Mouse (Mus musculus) MEL (cell line): ENCODE data around the gene 2310039H08Rik. TPM values are rescaled to one million over a fixed set of nuclear protein-coding genes. Genes with fewer than 3 reads are reported as not detected.

Experiments
- DNase-seq: peaks from one replicate; pipeline ENCODE4 v3.0.0; 2011; ENCODE audit warnings: low read depth, low spot score
- H3K27ac ChIP-seq: 2 replicates; pipeline ENCODE4 v1.5.1; 2012; ENCODE audit warnings: low read depth, mild to moderate bottlenecking, control low read depth, low read length, moderate library complexity; ENCODE audit not compliant: control insufficient read depth
- H3K27me3 ChIP-seq, 2 experiments: fragments of 150-350 bp in 1 of 2; sonication (generic) in 1 of 2; 2 replicates each; pipeline ENCODE4 v1.6.1; 2012; ENCODE audit warnings: low read length in 2 of 2, mild to moderate bottlenecking in 2 of 2, improper control_type of control experiment in 1 of 2, moderate library complexity in 1 of 2; ENCODE audit not compliant: insufficient read depth in 2 of 2, control insufficient read depth in 1 of 2
- H3K36me3 ChIP-seq, 2 experiments: 2 replicates each; pipeline ENCODE4 v1.6.1; 2012 to 2014; ENCODE audit warnings: low read length in 2 of 2, improper control_type of control experiment in 1 of 2, inconsistent platforms in 1 of 2, mild to moderate bottlenecking in 1 of 2; ENCODE audit not compliant: insufficient read depth in 2 of 2, control insufficient read depth in 1 of 2
- H3K4me1 ChIP-seq, 2 experiments: fragments of 150-350 bp in 1 of 2; sonication (generic) in 1 of 2; 2 replicates each; pipeline ENCODE4 v1.6.1; 2012; ENCODE audit warnings: low read length in 2 of 2, improper control_type of control experiment in 1 of 2, mild to moderate bottlenecking in 1 of 2; ENCODE audit not compliant: insufficient read depth in 2 of 2, control insufficient read depth in 1 of 2
- H3K4me3 ChIP-seq, 2 experiments: fragments of 150-350 bp in 1 of 2; sonication (generic) in 1 of 2; 2 replicates each; pipeline ENCODE4 v1.5.1; 2012; ENCODE audit warnings: low read depth in 2 of 2, low read length in 2 of 2, mild to moderate bottlenecking in 2 of 2, moderate library complexity in 2 of 2, control low read depth in 1 of 2, improper control_type of control experiment in 1 of 2; ENCODE audit not compliant: control insufficient read depth in 1 of 2, insufficient read depth in 1 of 2
- H3K79me2 ChIP-seq: 2 replicates; pipeline ENCODE4 v1.6.1; 2012; ENCODE audit warnings: mild to moderate bottlenecking, low read length, moderate library complexity; ENCODE audit not compliant: control insufficient read depth, poor library complexity, insufficient read depth
- H3K9ac ChIP-seq: 2 replicates; pipeline ENCODE4 v1.6.1; 2012; ENCODE audit warnings: low read depth, mild to moderate bottlenecking, control low read depth, low read length, moderate library complexity; ENCODE audit not compliant: control insufficient read depth, poor library complexity, severe bottlenecking
- H3K9me3 ChIP-seq: fragments of 150-350 bp; sonication (generic); replicated peaks from 2 replicates; pipeline ENCODE4 v1.6.1; 2012; ENCODE audit warnings: mild to moderate bottlenecking, low read length, improper control_type of control experiment, moderate library complexity; ENCODE audit not compliant: insufficient read depth
- CHD2 ChIP-seq: IDR thresholded peaks from 2 replicates; pipeline ENCODE4 v1.6.1; 2011; ENCODE audit warnings: low read length, improper control_type of control experiment
- E2F4 ChIP-seq: IDR thresholded peaks from 2 replicates; pipeline ENCODE4 v1.6.1; 2011; ENCODE audit warnings: low read depth, low read length, improper control_type of control experiment, borderline replicate concordance
- GATA1 ChIP-seq: IDR thresholded peaks from 2 replicates; pipeline ENCODE4 v1.6.1; 2011; ENCODE audit warnings: low read depth, low read length, improper control_type of control experiment
- KAT2A ChIP-seq: conservative IDR thresholded peaks from 2 replicates; pipeline ENCODE4 v1.6.1; 2012; ENCODE audit warnings: low read depth, low read length, improper control_type of control experiment, inconsistent platforms
- MAX ChIP-seq: IDR thresholded peaks from 2 replicates; pipeline ENCODE4 v1.6.1; 2011; ENCODE audit warnings: low read length, improper control_type of control experiment
- MAZ ChIP-seq: IDR thresholded peaks from 2 replicates; pipeline ENCODE4 v1.6.1; 2012; ENCODE audit warnings: low read depth, mild to moderate bottlenecking, inconsistent platforms, low read length, improper control_type of control experiment
- MYB ChIP-seq: IDR thresholded peaks from 2 replicates; pipeline ENCODE4 v1.6.1; 2011; ENCODE audit warnings: mild to moderate bottlenecking, low read depth, low read length, improper control_type of control experiment
- MYC ChIP-seq: IDR thresholded peaks from 2 replicates; pipeline ENCODE4 v1.6.1; 2011; ENCODE audit warnings: low read depth, mild to moderate bottlenecking, low read length, improper control_type of control experiment, moderate library complexity
- NRF1 ChIP-seq: IDR thresholded peaks from 2 replicates; pipeline ENCODE4 v1.6.1; 2014; ENCODE audit warnings: low read depth, mild to moderate bottlenecking, inconsistent platforms, low read length, improper control_type of control experiment, moderate library complexity; ENCODE audit not compliant: poor library complexity, insufficient read depth, severe bottlenecking
- POLR2A ChIP-seq, 2 experiments: IDR thresholded peaks; 2 replicates each; pipeline ENCODE4 v1.6.1; 2011 to 2012; ENCODE audit warnings: low read length in 2 of 2, mild to moderate bottlenecking in 2 of 2, control low read depth in 1 of 2, improper control_type of control experiment in 1 of 2, low read depth in 1 of 2, moderate library complexity in 1 of 2; ENCODE audit not compliant: control insufficient read depth in 1 of 2, insufficient read depth in 1 of 2, poor library complexity in 1 of 2
- POLR2AphosphoS2 ChIP-seq: IDR thresholded peaks from 2 replicates; pipeline ENCODE4 v1.6.1; 2011; ENCODE audit warnings: low read length, improper control_type of control experiment
- POLR2AphosphoS5 ChIP-seq: IDR thresholded peaks from 2 replicates; pipeline ENCODE4 v1.6.1; 2012; ENCODE audit warnings: low read depth, borderline replicate concordance, mild to moderate bottlenecking, inconsistent platforms, low read length, moderate library complexity, mixed read lengths
- RAD21 ChIP-seq: IDR thresholded peaks from 2 replicates; pipeline ENCODE4 v1.6.1; 2011; ENCODE audit warnings: mild to moderate bottlenecking, low read depth, low read length, improper control_type of control experiment
- RCOR1 ChIP-seq: IDR thresholded peaks from 2 replicates; pipeline ENCODE4 v1.6.1; 2012; ENCODE audit warnings: low read depth, mild to moderate bottlenecking, inconsistent platforms, low read length, improper control_type of control experiment
- SIN3A ChIP-seq: IDR thresholded peaks from 2 replicates; pipeline ENCODE4 v1.6.1; 2012; ENCODE audit warnings: low read length, improper control_type of control experiment, inconsistent platforms
- TAL1 ChIP-seq: IDR thresholded peaks from 2 replicates; pipeline ENCODE4 v1.6.1; 2012; ENCODE audit warnings: mild to moderate bottlenecking, inconsistent platforms, low read length, moderate library complexity, mixed read lengths
- TCF12 ChIP-seq: IDR thresholded peaks from 2 replicates; pipeline ENCODE4 v1.6.1; 2014; ENCODE audit warnings: low read depth, mild to moderate bottlenecking, inconsistent platforms, low read length, improper control_type of control experiment, moderate library complexity
- USF1 ChIP-seq: IDR thresholded peaks from 2 replicates; pipeline ENCODE4 v1.6.1; 2014; ENCODE audit warnings: low read depth, mild to moderate bottlenecking, inconsistent platforms, low read length, improper control_type of control experiment, moderate library complexity
- USF2 ChIP-seq, 2 experiments: IDR thresholded peaks; 2 replicates each; pipeline ENCODE4 v1.6.1; 2011 to 2012; ENCODE audit warnings: improper control_type of control experiment in 2 of 2, low read length in 2 of 2, borderline replicate concordance in 1 of 2, inconsistent platforms in 1 of 2, low read depth in 1 of 2, mild to moderate bottlenecking in 1 of 2; ENCODE audit not compliant: insufficient read depth in 1 of 2
- ZC3H11A ChIP-seq: IDR thresholded peaks from 2 replicates; pipeline ENCODE4 v1.6.1; 2012; ENCODE audit warnings: low read depth, mild to moderate bottlenecking, inconsistent platforms, low read length, improper control_type of control experiment
- ZMIZ1 ChIP-seq: IDR thresholded peaks from 2 replicates; pipeline ENCODE4 v1.6.1; 2012; ENCODE audit warnings: low read depth, mild to moderate bottlenecking, inconsistent platforms, low read length, improper control_type of control experiment, moderate library complexity
- ZNF384 ChIP-seq: IDR thresholded peaks from 2 replicates; pipeline ENCODE4 v1.6.1; 2012; ENCODE audit warnings: low read depth, mild to moderate bottlenecking, inconsistent platforms, low read length, improper control_type of control experiment
- polyA plus RNA-seq, 2 experiments: library from polyadenylated mRNA; stranded (reverse) in 1 of 2; unstranded in 1 of 2; fragments of >175 nt in 1 of 2; fragments of >200 nt in 1 of 2; gene quantifications; 2 replicates each; pipeline versions ENCODE4 v1.2.1 to v1.2.4; 2012; ENCODE audit warnings: low replicate concordance in 2 of 2, low read depth in 1 of 2; ENCODE audit not compliant: insufficient read length in 2 of 2, insufficient read depth in 1 of 2, missing spikeins in 1 of 2
- total RNA-seq: library from RNA; depleted of rRNA; stranded (reverse); fragments of 300-350 nt; gene quantifications from 2 replicates; pipeline ENCODE4 v1.2.3, GENCODE M21; 2012

Gene 2310039H08Rik
- total and polyA plus RNA-seq, 3 experiments, result 41.3 to 53.2 TPM; not detected in 1

DNA sequence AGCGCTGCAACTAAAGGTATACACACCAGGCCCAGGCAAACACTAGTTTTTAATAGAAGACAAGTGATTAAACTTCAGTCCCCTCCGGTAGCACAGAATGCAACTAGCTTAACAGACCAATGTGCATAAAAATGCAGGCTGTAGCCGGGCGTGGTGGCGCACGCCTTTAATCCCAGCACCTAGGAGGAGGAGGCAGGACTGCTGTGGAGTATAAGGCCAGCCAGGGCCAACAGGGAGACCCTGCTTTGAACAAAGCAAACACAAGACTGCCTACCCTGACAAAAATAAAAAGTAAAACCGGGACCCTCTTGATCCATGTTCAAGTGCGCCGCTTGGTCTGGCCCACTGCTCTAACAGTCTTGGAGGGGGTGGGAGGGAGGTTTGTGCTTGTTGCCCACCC is 2.6 kb downstream of the 2310039H08Rik start:
- TF ChIP-seq MYB, result no peak
- no peak for TF ChIP-seq MYC
- TF ChIP-seq TAL1, result no peak
- no peak for TF ChIP-seq NRF1
- no peak for TF ChIP-seq SIN3A
- no peak for TF ChIP-seq USF2 (IDR thresholded peaks at IDR 0.05; ENCODE audit: borderline replicate concordance in 1 of 2, insufficient read depth in 1 of 2, low read depth in 1 of 2, low read length in 2 of 2)
- no peak for TF ChIP-seq POLR2AphosphoS5
- TF ChIP-seq, all 39 proteins: peak for 0
- DNase-seq, result no peak
- peaks cover 10% of the 10 kb centered on the region for H3K79me2 ChIP-seq
- no peak overlapping the region for H3K9ac ChIP-seq
- H3K4me1 ChIP-seq, result peaks cover 0 to 7% of the 10 kb centered on the region in 2 experiments; a peak in 1 of 4 replicates
- H3K36me3 ChIP-seq, result peaks cover 0 to 3% of the 10 kb centered on the region in 2 experiments; a peak in 3 of 4 replicates
- no peak overlapping the region for H3K27ac ChIP-seq
- H3K9me3 ChIP-seq, result no peaks in the 10 kb centered on the region
- no peaks in the 10 kb centered on the region for H3K27me3 ChIP-seq
- no peak overlapping the region for H3K4me3 ChIP-seq

DNA sequence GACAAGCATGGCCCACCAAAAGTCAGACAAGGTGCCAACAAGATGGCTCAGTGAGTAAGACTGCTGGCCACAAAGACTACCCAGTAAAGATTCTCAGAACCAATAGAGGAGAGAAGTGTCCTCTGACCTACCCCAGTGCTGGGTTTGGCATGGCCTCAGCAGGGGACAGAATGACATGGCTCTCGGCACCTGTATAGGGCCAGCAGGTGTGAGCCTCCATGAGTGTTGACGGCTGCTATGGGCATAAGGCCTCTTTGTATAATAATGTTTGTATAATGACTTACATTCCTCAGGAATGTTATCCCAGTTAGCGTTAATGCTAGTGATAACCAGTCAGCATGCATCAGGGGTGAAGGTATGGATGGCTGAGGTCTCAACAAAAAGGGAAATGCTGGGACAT is 3.7 kb downstream of the 2310039H08Rik start:
- DNase-seq, result peak; percentile 28
- Histone ChIP-seq H3K36me3 (peaks cover 5 to 6% of the 10 kb centered on the region in 2 experiments), H3K4me1 (peaks cover 0 to 11% of the 10 kb centered on the region in 2 experiments; a peak in 2 of 4 replicates), H3K4me3 (no peak overlapping the region), H3K27ac (no peak overlapping the region), H3K79me2 (peaks cover 15% of the 10 kb centered on the region), H3K9ac (no peak overlapping the region), H3K9me3 (no peaks in the 10 kb centered on the region), H3K27me3 (no peaks in the 10 kb centered on the region)
- TF ChIP-seq POLR2AphosphoS2 (no peak), SIN3A (no peak), CHD2 (no peak), ZNF384 (no peak), MAZ (no peak), ZC3H11A (no peak), RAD21 (no peak), RCOR1 (no peak), KAT2A (no peak), ZMIZ1 (0 out of 2 replicates have a peak, but pooled peaks have one; percentile 56), POLR2AphosphoS5 (no peak), E2F4 (no peak), TCF12 (no peak), GATA1 (no peak), MAX (no peak), USF1 (no peak), POLR2A (IDR thresholded peaks at IDR 0.05; ENCODE audit: control insufficient read depth in 1 of 2, insufficient read depth in 1 of 2, low read depth in 1 of 2, low read length in 2 of 2, poor library complexity in 1 of 2) (0 out of 4 replicates have a peak, but pooled peaks of 1 of the 2 experiments have one; percentile 39)
